Mouse (Mus musculus) megakaryocyte, embryonic 14.5 days (primary cell): ENCODE data around the gene Pcsk7.

Experiments
- FLI1 ChIP-seq: IDR thresholded peaks from 2 replicates; pipeline ENCODE4 v1.6.1; 2012; ENCODE audit warnings: low read length, inconsistent platforms, mixed read lengths
- GATA1 ChIP-seq: IDR thresholded peaks from 3 replicates; pipeline ENCODE4 v1.6.1; 2012; ENCODE audit warnings: mixed read lengths, low read length, inconsistent platforms, borderline replicate concordance

DNA sequence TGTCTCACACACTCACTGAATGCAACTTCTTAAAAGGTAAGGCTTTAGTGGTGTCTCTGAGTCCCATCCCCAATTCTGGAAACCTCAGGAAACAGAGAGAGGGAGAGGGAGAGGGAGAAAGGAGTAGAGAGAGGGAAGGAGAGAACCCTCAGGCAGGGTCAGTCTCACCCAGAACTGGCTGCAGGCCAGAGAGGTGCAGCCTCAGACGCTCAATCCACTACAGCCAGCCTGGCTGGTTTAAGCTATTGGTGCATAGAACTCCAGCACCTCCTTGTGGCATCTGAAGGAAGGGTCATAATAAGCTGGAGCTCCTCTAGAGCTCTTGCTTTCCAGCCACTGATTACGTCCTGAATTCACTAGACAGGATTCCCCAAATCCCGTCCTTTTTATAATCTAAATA, 30.6 kb downstream of the Pcsk7 start:
- TF ChIP-seq GATA1 (no peak), FLI1 (no peak)
